Mouse (Mus musculus) ES-E14 (cell line): ENCODE results near the gene Myt1l. TPM values are rescaled to one million over a fixed set of nuclear protein-coding genes. Genes with fewer than 3 reads are reported as not detected.

Experiments used
- DNase-seq: peaks from one replicate; pipeline ENCODE4 v3.0.0-alpha.2; 2013; ENCODE audit warnings: low read depth, low spot score
- H3K27ac ChIP-seq: 2 replicates; pipeline ENCODE4 v1.5.1; 2012; ENCODE audit warnings: low read depth, mild to moderate bottlenecking, low read length, moderate library complexity, mixed read lengths; ENCODE audit not compliant: poor library complexity, insufficient read depth, severe bottlenecking
- H3K36me3 ChIP-seq: 2 replicates; pipeline ENCODE4 v1.6.1; 2012; ENCODE audit warnings: mild to moderate bottlenecking, low read length, moderate library complexity, mixed read lengths; ENCODE audit not compliant: control insufficient read depth, poor library complexity, insufficient read depth, severe bottlenecking
- H3K4me1 ChIP-seq, 2 experiments: fragments of 150-350 bp in 1 of 2; sonication (generic) in 1 of 2; 2 replicates each; pipeline ENCODE4 v1.6.1; 2012; ENCODE audit warnings: low read length in 2 of 2, mild to moderate bottlenecking in 1 of 2, mixed read lengths in 1 of 2; ENCODE audit not compliant: control insufficient read depth in 2 of 2, insufficient read depth in 2 of 2, poor library complexity in 1 of 2
- H3K4me3 ChIP-seq, 2 experiments: fragments of 150-350 bp in 1 of 2; sonication (generic) in 1 of 2; 2 replicates each; pipeline ENCODE4 v1.5.1; 2012; ENCODE audit warnings: low read length in 2 of 2, low read depth in 1 of 2, mild to moderate bottlenecking in 1 of 2, mixed read lengths in 1 of 2; ENCODE audit not compliant: insufficient read depth in 1 of 2, poor library complexity in 1 of 2, severe bottlenecking in 1 of 2
- H3K9ac ChIP-seq: 2 replicates; pipeline ENCODE4 v1.6.1; 2012; ENCODE audit warnings: low read depth, mild to moderate bottlenecking, low read length, mixed read lengths; ENCODE audit not compliant: poor library complexity, insufficient read depth, severe bottlenecking
- H3K9me3 ChIP-seq: fragments of 150-350 bp; sonication (generic); 2 replicates; pipeline ENCODE4 v1.6.1; 2012; ENCODE audit warnings: low read depth, mild to moderate bottlenecking, low read length; ENCODE audit not compliant: control insufficient read depth, insufficient read depth
- CHD2 ChIP-seq: IDR thresholded peaks from 2 replicates; pipeline ENCODE4 v1.6.1; 2014; ENCODE audit warnings: mild to moderate bottlenecking, low read depth, low read length, inconsistent platforms
- HCFC1 ChIP-seq: IDR thresholded peaks from 2 replicates; pipeline ENCODE4 v1.6.1; 2012; ENCODE audit warnings: low read length, inconsistent platforms, borderline replicate concordance; ENCODE audit not compliant: insufficient read depth
- MAFK ChIP-seq: IDR thresholded peaks from 2 replicates; pipeline ENCODE4 v1.6.1; 2014; ENCODE audit warnings: mild to moderate bottlenecking, low read depth, low read length, inconsistent platforms; ENCODE audit not compliant: insufficient read depth
- ZC3H11A ChIP-seq: IDR thresholded peaks from 2 replicates; pipeline ENCODE4 v1.6.1; 2012; ENCODE audit warnings: low read depth, mild to moderate bottlenecking, inconsistent platforms, low read length, borderline replicate concordance
- ZNF384 ChIP-seq: IDR thresholded peaks from 2 replicates; pipeline ENCODE4 v1.6.1; 2012; ENCODE audit warnings: low read depth, low read length, inconsistent platforms
- in situ Hi-C, 2 experiments: fragments of 600-800 bp; cut with MboI; formaldehyde crosslinking; loops; one replicate each; pipeline ENCODE4 v1.15.1; 2025; ENCODE audit warnings: low sequenced_read_pairs in 2 of 2, inconsistent platforms in 1 of 2; ENCODE audit not compliant: unreplicated experiment in 2 of 2
- total RNA-seq: library from RNA; depleted of rRNA; stranded (reverse); fragments of 300-350 nt; gene quantifications from 2 replicates; pipeline ENCODE4 v1.2.3, GENCODE M21; 2012

Gene Myt1l
- total RNA-seq, 1 experiment, result 0.27 TPM

DNA sequence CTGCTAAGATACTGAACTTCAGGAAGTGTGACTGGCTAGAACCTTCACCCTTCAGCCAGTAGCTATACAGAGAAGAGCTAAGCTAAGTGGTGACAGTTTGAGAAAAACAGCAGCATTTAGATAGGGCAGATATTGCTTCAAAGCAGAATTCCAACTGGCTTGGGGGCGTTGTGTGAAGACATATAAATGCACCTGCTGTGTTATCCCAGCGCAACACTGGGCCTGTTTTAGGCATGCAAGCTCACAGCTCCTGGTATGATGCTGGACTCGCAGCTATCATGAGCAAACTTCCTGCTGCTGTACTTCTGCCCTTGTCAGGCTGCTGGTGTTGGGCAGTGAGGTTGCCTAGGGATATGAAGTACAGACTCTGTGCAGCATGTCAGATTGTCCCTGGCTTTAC, 180.0 kb downstream of the Myt1l start:
- no peak for TF ChIP-seq ZNF384
- no peak for TF ChIP-seq ZC3H11A
- no peak for TF ChIP-seq HCFC1
- TF ChIP-seq MAFK, result no peak
- no peak for TF ChIP-seq CHD2
- H3K27ac ChIP-seq, result no peak overlapping the region
- no peak overlapping the region for H3K9ac ChIP-seq
- H3K9me3 ChIP-seq, result no peaks in the 10 kb centered on the region
- in situ Hi-C loops, result loop anchor here in 1 of 2 experiments (10.0 kb wide), 1 partner anchor 57 kb away; no protein-coding TSS in a partner anchor
- no peak overlapping the region for H3K4me3 ChIP-seq
- no peak for DNase-seq
- no peaks in the 10 kb centered on the region for H3K36me3 ChIP-seq
- H3K4me1 ChIP-seq, result no peaks in the 10 kb centered on the region

DNA sequence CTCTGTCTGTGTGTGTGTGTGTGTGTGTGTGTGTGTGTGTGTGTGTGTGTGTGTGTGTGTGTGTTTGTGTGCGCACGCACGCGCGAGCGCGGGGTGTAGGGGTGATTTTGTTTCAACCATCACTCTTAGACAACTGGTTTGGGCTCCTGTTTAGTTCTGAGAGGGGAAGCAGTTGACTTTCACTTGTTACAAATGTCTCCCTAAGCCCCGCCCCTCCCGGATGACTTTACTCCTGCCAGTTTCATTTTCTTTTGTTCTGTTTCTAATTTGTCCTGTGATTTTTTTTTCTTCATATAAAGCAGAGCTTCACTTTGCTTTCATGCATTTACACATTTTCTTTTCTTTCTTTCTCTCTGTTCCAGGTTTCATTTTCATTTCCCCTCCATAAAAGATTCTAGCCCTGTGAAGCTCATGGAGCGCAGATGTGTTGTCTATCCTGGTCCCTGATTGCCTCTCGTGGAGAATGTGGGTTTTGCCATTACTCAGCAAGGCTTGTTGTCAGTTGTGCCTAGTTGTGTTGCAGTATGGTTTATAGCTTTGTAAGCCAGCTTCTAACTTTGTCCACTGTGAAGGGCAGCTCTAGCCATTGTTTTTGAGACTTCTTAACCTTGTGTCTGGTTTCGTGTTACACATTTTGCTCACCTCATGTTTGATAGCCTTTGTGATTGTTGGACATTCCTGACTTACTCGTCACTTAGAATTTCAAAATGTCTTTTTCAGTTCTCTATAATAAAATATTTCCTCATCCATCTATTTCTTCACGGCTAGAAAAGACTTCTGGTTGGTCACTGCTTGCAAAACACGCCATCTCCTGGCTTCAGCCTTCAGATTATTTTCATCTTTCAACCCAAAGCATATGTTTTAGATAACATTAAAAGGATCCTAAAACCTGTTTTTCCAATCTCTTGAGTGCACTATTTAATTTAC, 184.9 kb downstream of the Myt1l start:
- no peak for TF ChIP-seq ZNF384
- no peak for TF ChIP-seq HCFC1
- no peak for TF ChIP-seq ZC3H11A
- no peak for TF ChIP-seq MAFK
- TF ChIP-seq CHD2, result no peak
- H3K4me1 ChIP-seq, result no peaks in the 10 kb centered on the region
- H3K9ac ChIP-seq, result no peak overlapping the region
- DNase-seq, result no peak
- no peaks in the 10 kb centered on the region for H3K36me3 ChIP-seq
- H3K9me3 ChIP-seq, result no peaks in the 10 kb centered on the region
- in situ Hi-C loops, result no loop called here
- no peak overlapping the region for H3K4me3 ChIP-seq
- no peak overlapping the region for H3K27ac ChIP-seq

DNA sequence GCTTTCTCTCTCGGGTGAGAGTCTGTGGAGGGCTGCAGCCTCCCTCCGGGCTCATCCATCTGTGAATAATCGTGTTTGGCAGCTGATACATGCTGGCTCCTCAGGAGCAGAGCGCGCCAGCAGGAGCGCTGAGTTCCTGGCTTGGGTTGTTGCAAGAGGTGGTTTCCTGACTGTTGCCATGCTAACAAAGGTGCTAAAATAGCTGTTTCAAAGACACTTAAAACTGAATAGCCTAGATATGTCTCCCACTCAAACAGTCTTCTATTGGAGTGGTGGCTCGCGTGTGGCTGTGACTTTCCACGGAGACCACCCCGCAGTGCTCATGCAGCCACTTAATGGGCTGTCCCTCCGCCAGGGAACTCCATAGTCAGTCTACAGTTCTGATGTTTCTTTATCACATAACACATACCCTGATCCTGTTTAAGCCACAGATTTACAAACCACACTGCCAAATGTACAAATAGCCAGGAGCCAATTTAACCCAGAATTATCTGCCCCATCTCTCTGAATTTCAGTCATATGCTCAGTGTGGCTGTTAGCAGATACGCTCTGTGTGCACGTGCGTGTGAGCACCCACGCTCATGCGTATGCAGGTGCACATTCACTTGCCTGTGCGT, 195.6 kb downstream of the Myt1l start:
- in situ Hi-C loops, result no loop called here
- Histone ChIP-seq H3K4me3 (no peak overlapping the region), H3K27ac (no peak overlapping the region), H3K4me1 (no peaks in the 10 kb centered on the region), H3K9ac (no peak overlapping the region), H3K36me3 (no peaks in the 10 kb centered on the region), H3K9me3 (no peaks in the 10 kb centered on the region)
- no peak for TF ChIP-seq CHD2
- no peak for TF ChIP-seq ZC3H11A
- no peak for TF ChIP-seq ZNF384
- no peak for TF ChIP-seq HCFC1
- DNase-seq, result no peak

DNA sequence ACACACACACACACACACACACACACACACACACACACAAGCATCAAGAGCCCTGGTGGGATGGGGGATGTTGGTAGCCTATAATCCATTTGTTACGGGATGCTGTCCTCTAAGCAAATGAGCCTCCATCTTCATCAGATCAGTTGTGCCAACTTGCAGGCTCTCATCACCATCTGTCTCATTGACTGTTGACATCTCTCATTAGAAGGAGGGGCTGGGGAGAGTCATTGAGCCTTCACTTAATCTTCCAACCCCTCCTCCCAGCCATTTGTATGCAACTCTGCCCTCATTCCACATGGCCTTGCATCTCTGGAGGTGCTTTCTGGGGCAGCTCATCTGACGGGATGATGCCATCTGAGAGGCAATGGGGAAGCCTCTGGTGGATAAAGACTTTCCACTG, 200.1 kb downstream of the Myt1l start:
- no peaks in the 10 kb centered on the region for H3K36me3 ChIP-seq

More for the DNA sequence above, 200.1 kb downstream of the Myt1l start:
- Histone ChIP-seq H3K9me3 (no peaks in the 10 kb centered on the region), H3K9ac (no peak overlapping the region), H3K4me3 (no peak overlapping the region), H3K27ac (no peak overlapping the region), H3K4me1 (no peaks in the 10 kb centered on the region)
- TF ChIP-seq CHD2 (no peak), ZNF384 (no peak), ZC3H11A (no peak), MAFK (no peak), HCFC1 (no peak)
- in situ Hi-C loops, result no loop called here
- DNase-seq, result no peak
